Comparison of ENCODE assay signal across 15 mouse cellular contexts in the genomic region with DNA sequence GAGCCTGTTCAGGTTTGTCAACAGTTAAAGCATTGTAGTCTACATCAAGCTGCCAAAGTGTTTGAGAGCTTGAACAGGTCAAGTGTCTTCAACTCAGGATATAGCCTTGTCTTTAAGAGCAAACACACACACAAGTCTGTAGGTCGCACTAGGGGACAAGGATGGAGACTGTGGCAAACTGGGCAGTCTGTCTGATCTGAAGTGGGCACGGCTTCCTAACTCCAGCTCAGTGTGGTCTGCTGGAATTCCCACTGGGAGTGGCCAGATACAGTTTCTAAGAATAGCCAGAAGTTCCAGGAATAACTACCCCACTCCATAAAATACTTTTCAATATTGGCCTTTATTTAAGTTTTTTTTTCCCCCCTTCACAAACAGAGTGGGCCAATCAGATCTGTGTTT. TPM values are rescaled to one million over a fixed set of nuclear protein-coding genes. Genes with fewer than 3 reads are reported as not detected.
DNase-seq lines count a peak whose midpoint lies in the region; ATAC-seq lines count a peak whose summit lies in the region.
"Had no signal": no experiment of that assay in that cellular context is flagged by ENCODE, and none has a peak within 500 bp of the region (broad histone marks: within the 10 kb centered on the region; RNA-seq: fewer than 3 reads in every experiment).

No protein-coding gene starts in this region.

- H3K27ac ChIP-seq in heart, embryonic 10.5 days = peak overlapping the region; percentile 84
- no peak overlapping the region for H3K27ac ChIP-seq in lung, embryonic 16.5 days (ENCODE audit: low read length)
- peak overlapping the region; percentile 35; the same call in 1 of the 2 replicates for H3K27ac ChIP-seq in stomach, embryonic 15.5 days
- H3K27ac ChIP-seq in liver, embryonic 12.5 days = no peak overlapping the region
- H3K27ac ChIP-seq: layer of hippocampus, adult 2 months; liver, embryonic 14.5 days; midbrain, embryonic 12.5 days had no signal

- H3K4me2 ChIP-seq in lung, embryonic 16.5 days (ENCODE audit: low read depth, low read length) = no peak overlapping the region
- H3K4me2 ChIP-seq in stomach, embryonic 15.5 days = no peak overlapping the region
- H3K4me2 ChIP-seq in liver, embryonic 12.5 days = no peak overlapping the region
- H3K4me2 ChIP-seq: midbrain, embryonic 12.5 days had no signal

- DNase-seq in heart, embryonic 10.5 days (ENCODE audit: low spot score) = no peak
- no peak for DNase-seq in heart, adult 11 months
- no peak for DNase-seq in lung, postnatal 4 days
- DNase-seq in heart, postnatal 4 days = peak; percentile 37
- no peak for DNase-seq in frontal cortex, postnatal 14 days (ENCODE audit: low spot score in 2 of 2)
- DNase-seq: cerebellum, adult 11 months; cerebellum, postnatal 25 days; lung, postnatal 36 days had no signal

- H3K4me3 ChIP-seq in heart, embryonic 10.5 days = peak overlapping the region; percentile 8; the same call in 1 of the 2 replicates
- H3K4me3 ChIP-seq in lung, embryonic 16.5 days (ENCODE audit: low read length) = no peak overlapping the region
- no peak overlapping the region for H3K4me3 ChIP-seq in stomach, embryonic 15.5 days (replicated peaks)
- H3K4me3 ChIP-seq in liver, embryonic 12.5 days = no peak overlapping the region
- H3K4me3 ChIP-seq: layer of hippocampus, adult 2 months; midbrain, embryonic 12.5 days had no signal

- no peaks in the 10 kb centered on the region for H3K9me3 ChIP-seq in heart, embryonic 10.5 days
- no peaks in the 10 kb centered on the region for H3K9me3 ChIP-seq in lung, embryonic 16.5 days (ENCODE audit: control insufficient read depth, low read length)
- H3K9me3 ChIP-seq in stomach, embryonic 15.5 days = no peaks in the 10 kb centered on the region
- no peaks in the 10 kb centered on the region for H3K9me3 ChIP-seq in liver, embryonic 12.5 days (replicated peaks)
- H3K9me3 ChIP-seq: midbrain, embryonic 12.5 days had no signal

- H3K36me3 ChIP-seq in heart, embryonic 10.5 days = no peaks in the 10 kb centered on the region
- no peaks in the 10 kb centered on the region for H3K36me3 ChIP-seq in lung, embryonic 16.5 days (ENCODE audit: control insufficient read depth, insufficient read depth, low read length)
- no peaks in the 10 kb centered on the region for H3K36me3 ChIP-seq in stomach, embryonic 15.5 days
- no peaks in the 10 kb centered on the region for H3K36me3 ChIP-seq in liver, embryonic 12.5 days
- H3K36me3 ChIP-seq: midbrain, embryonic 12.5 days had no signal

- 28% methylated on average over 2 of the region's 2 CpGs for WGBS in heart, embryonic 10.5 days
- 43% methylated on average over 2 of the region's 2 CpGs for WGBS in lung, embryonic 16.5 days
- WGBS in stomach, embryonic 15.5 days = 47% methylated on average over 2 of the region's 2 CpGs
- 63% methylated on average over 2 of the region's 2 CpGs for WGBS in liver, embryonic 12.5 days (ENCODE audit: insufficient replicate concordance)

- peak; percentile 49; the same call in 1 of the 2 replicates for ATAC-seq in lung, embryonic 16.5 days (ENCODE audit: low read depth)
- no peak for ATAC-seq in stomach, embryonic 15.5 days (ENCODE audit: insufficient read depth, low FRiP score, low read depth)
- no peak for ATAC-seq in liver, embryonic 12.5 days

- peaks cover 61% of the 10 kb centered on the region for H3K4me1 ChIP-seq in heart, embryonic 10.5 days
- H3K4me1 ChIP-seq in lung, embryonic 16.5 days (replicated peaks; ENCODE audit: control insufficient read depth, insufficient read depth, low read length) = peaks cover 30% of the 10 kb centered on the region
- peaks cover 34% of the 10 kb centered on the region for H3K4me1 ChIP-seq in stomach, embryonic 15.5 days
- peaks cover 13% of the 10 kb centered on the region; the same call in 1 of the 2 replicates for H3K4me1 ChIP-seq in liver, embryonic 12.5 days

- H3K27me3 ChIP-seq in heart, embryonic 10.5 days (ENCODE audit: insufficient read depth, poor library complexity, severe bottlenecking) = no peaks in the 10 kb centered on the region
- H3K27me3 ChIP-seq in lung, embryonic 16.5 days (ENCODE audit: control insufficient read depth, insufficient read depth, low read depth, low read length) = no peaks in the 10 kb centered on the region
- H3K27me3 ChIP-seq in stomach, embryonic 15.5 days (replicated peaks) = no peaks in the 10 kb centered on the region
- no peaks in the 10 kb centered on the region for H3K27me3 ChIP-seq in liver, embryonic 12.5 days (replicated peaks)

- no peak overlapping the region for H3K9ac ChIP-seq in lung, embryonic 16.5 days (ENCODE audit: low read length)
- H3K9ac ChIP-seq in stomach, embryonic 15.5 days = no peak overlapping the region
- no peak overlapping the region for H3K9ac ChIP-seq in liver, embryonic 12.5 days
- H3K9ac ChIP-seq: liver, embryonic 14.5 days; midbrain, embryonic 12.5 days had no signal

RNA-seq across cellular contexts. Expression of gene Il17rd, which starts 37.8 kb away (rescaled TPM):
- polyA plus RNA-seq in heart, embryonic 10.5 days (2016; fragmentation: Nextera tagmentation; extraction: Ambion mirVana) = 2.6 and 3.0 TPM in 2 replicates
- polyA plus RNA-seq in lung, embryonic 16.5 days (2015; fragmentation: Nextera tagmentation; extraction: Ambion mirVana) = 1.9 and 2.0 TPM in 2 replicates
- 1 to 10 TPM; 4.9 to 5.4 TPM for total RNA-seq in heart, postnatal 4 days (2021)
- polyA plus RNA-seq in stomach, embryonic 15.5 days (2015; fragmentation: Nextera tagmentation; extraction: Ambion mirVana) = 3.0 and 3.2 TPM in 2 replicates
- polyA plus RNA-seq in liver, embryonic 12.5 days (2016; fragmentation: Nextera tagmentation; extraction: Ambion mirVana) = 0.27 and 0.32 TPM in 2 replicates
- total RNA-seq: granulocyte monocyte progenitor cell, adult 5-6 weeks had no signal

RNA-seq across cellular contexts. Expression of gene Arhgef3, which starts 38.2 kb away (rescaled TPM):
- polyA plus RNA-seq in heart, embryonic 10.5 days (2016; fragmentation: Nextera tagmentation; extraction: Ambion mirVana) = 8.6 and 13.0 TPM in 2 replicates
- polyA plus RNA-seq in lung, embryonic 16.5 days (2015; fragmentation: Nextera tagmentation; extraction: Ambion mirVana) = 12.8 and 13.8 TPM in 2 replicates
- 10 to 100 TPM; 30.5 to 31.9 TPM for total RNA-seq in heart, postnatal 4 days (2021)
- polyA plus RNA-seq in stomach, embryonic 15.5 days (2015; fragmentation: Nextera tagmentation; extraction: Ambion mirVana) = 15.2 and 16.1 TPM in 2 replicates
- 5.5 and 5.6 TPM in 2 replicates for polyA plus RNA-seq in liver, embryonic 12.5 days (2016; fragmentation: Nextera tagmentation; extraction: Ambion mirVana)

Comparison
In these comparisons a context has a peak if more than half of its experiments do, and no peak if none do; other contexts are left out.
1. H3K27ac ChIP-seq: peak in heart, embryonic 10.5 days (single experiment) and stomach, embryonic 15.5 days (single experiment); none in lung, embryonic 16.5 days (single experiment) and liver, embryonic 12.5 days (single experiment).